Mouse (Mus musculus): ENCODE results near the gene Magi1.

GRCm38 (mm10) chr6:93822221-93822897 is 461.4 kb downstream of the Magi1 start:
- TF ChIP-seq POLR2AphosphoS2 (IDR thresholded peaks at IDR 0.05; ENCODE audit: low read length) (no peak), HCFC1 (IDR thresholded peaks at IDR 0.05; ENCODE audit: low read depth, low read length) (no peak), EP300 (IDR thresholded peaks at IDR 0.05; ENCODE audit: low read depth in 1 of 2, low read length in 2 of 2) (no peak), BHLHE40 (IDR thresholded peaks at IDR 0.05; ENCODE audit: borderline replicate concordance, low read depth, low read length) (no peak), ZC3H11A (IDR thresholded peaks at IDR 0.05; ENCODE audit: low read depth, low read length) (no peak), RCOR1 (IDR thresholded peaks at IDR 0.05; ENCODE audit: low read depth, low read length) (no peak), CTCF (IDR thresholded peaks at IDR 0.05 in 2 of 3, conservative IDR thresholded peaks at IDR 0.05 in 1 of 3; ENCODE audit: control insufficient read depth in 1 of 3, insufficient read depth in 1 of 3, low read depth in 2 of 3, low read length in 3 of 3, poor library complexity in 1 of 3, severe bottlenecking in 1 of 3) (no peak), JUND (IDR thresholded peaks at IDR 0.05; ENCODE audit: low read depth, low read length) (no peak), MAFK (IDR thresholded peaks at IDR 0.05; ENCODE audit: borderline replicate concordance, low read depth, low read length) (no peak), ELF1 (IDR thresholded peaks at IDR 0.05; ENCODE audit: low read depth, low read length) (no peak), TCF12 (IDR thresholded peaks at IDR 0.05; ENCODE audit: low read depth, low read length) (no peak), GATA1 (IDR thresholded peaks at IDR 0.05; ENCODE audit: low read depth, low read length) (no peak)

Measured in MEL (cell line).